Mouse (Mus musculus) neural tube, embryonic 11.5 days (tissue): ENCODE measurements around the gene Gata2. TPM values are rescaled to one million over a fixed set of nuclear protein-coding genes. Genes with fewer than 3 reads are reported as not detected.

Source experiments
- ATAC-seq: fragments of 200-750 bp; cut with Nextera tagmentation; 2 replicates; pipeline ENCODE4 v1.8.0; 2017; ENCODE audit warnings: moderate number of reproducible peaks, mild to moderate bottlenecking, moderate TSS enrichment, moderate library complexity; ENCODE audit not compliant: insufficient read depth, low FRiP score, low TSS enrichment
- DNase-seq: peaks from one replicate; pipeline ENCODE4 v3.0.0-alpha.2; 2015; ENCODE audit warnings: low spot score
- H3K27ac ChIP-seq: fragments of 300-500 bp; sonication (generic); 2 replicates; pipeline ENCODE4 v1.5.1; 2014; ENCODE audit warnings: low read depth, mild to moderate bottlenecking, low read length
- H3K27me3 ChIP-seq: fragments of 300-500 bp; sonication (generic); 2 replicates; pipeline ENCODE4 v1.6.1; 2014; ENCODE audit warnings: mild to moderate bottlenecking, low read length, mixed read lengths; ENCODE audit not compliant: control insufficient read depth, insufficient read depth
- H3K36me3 ChIP-seq: fragments of 300-500 bp; sonication (generic); 2 replicates; pipeline ENCODE4 v1.6.1; 2014; ENCODE audit warnings: mild to moderate bottlenecking, low read length, moderate library complexity, mixed read lengths; ENCODE audit not compliant: control insufficient read depth, insufficient read depth
- H3K4me1 ChIP-seq: fragments of 300-500 bp; sonication (generic); 2 replicates; pipeline ENCODE4 v1.6.1; 2014; ENCODE audit warnings: low read length, mixed read lengths; ENCODE audit not compliant: control insufficient read depth, insufficient read depth
- H3K4me2 ChIP-seq: fragments of 300-500 bp; sonication (generic); 2 replicates; pipeline ENCODE4 v1.6.1; 2014; ENCODE audit warnings: low read depth, mild to moderate bottlenecking, moderate library complexity
- H3K4me3 ChIP-seq: fragments of 300-500 bp; sonication (generic); 2 replicates; pipeline ENCODE4 v1.5.1; 2014; ENCODE audit warnings: low read depth, low read length
- H3K9ac ChIP-seq: fragments of 300-500 bp; sonication (generic); 2 replicates; pipeline ENCODE4 v1.6.1; 2014; ENCODE audit warnings: mild to moderate bottlenecking, low read length
- H3K9me3 ChIP-seq: fragments of 300-500 bp; sonication (generic); 2 replicates; pipeline ENCODE4 v1.6.1; 2016; ENCODE audit warnings: low read length; ENCODE audit not compliant: control insufficient read depth
- WGBS: fragments of 180-500 bp; shearing (Covaris S2); extraction: QIAGEN DNeasy Blood & Tissue Kit; methylation state at CpG from one replicate; pipeline ENCODE4 v1.1.7; 2014; 5-methylcytosine and 5-hydroxymethylcytosine counted together
- polyA plus RNA-seq: library from polyadenylated mRNA; unstranded; fragments of >200 nt; fragmentation: Nextera tagmentation; extraction: Ambion mirVana; gene quantifications from 2 replicates; pipeline ENCODE4 v1.2.1, GENCODE M21; 2014

Gene Gata2
- polyA plus RNA-seq, 1 experiment from 2014 or later: 8.3 TPM

DNA sequence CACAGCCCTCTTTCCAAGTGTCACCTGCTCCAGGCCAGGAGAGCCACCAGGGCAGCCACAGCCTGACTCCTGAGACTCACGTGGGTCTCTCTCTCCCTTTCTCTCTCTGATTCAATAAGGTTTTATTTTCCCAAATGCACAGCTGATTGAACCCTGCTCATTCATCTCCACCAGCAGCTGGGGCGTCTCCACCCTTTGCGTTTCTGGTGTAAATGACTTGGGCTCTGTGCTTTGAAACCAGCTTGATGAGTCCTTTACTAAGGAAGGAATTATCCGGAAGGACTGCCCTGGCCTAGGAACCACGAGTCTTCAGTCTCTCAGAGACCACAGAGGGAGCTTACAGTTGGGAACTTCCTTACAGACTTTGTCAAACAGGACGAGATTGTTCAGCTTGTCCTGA lies 38.5 kb downstream of the Gata2 start:
- H3K27me3 ChIP-seq: peaks cover 18% of the 10 kb centered on the region
- H3K4me3 ChIP-seq: no peak overlapping the region
- no peaks in the 10 kb centered on the region for H3K36me3 ChIP-seq
- no peak overlapping the region for H3K27ac ChIP-seq
- DNase-seq: no peak
- H3K9ac ChIP-seq: no peak overlapping the region
- H3K4me1 ChIP-seq: peaks cover 8% of the 10 kb centered on the region
- no peaks in the 10 kb centered on the region for H3K9me3 ChIP-seq
- 58% methylated on average over 6 of the region's 6 CpGs for WGBS
- ATAC-seq: no peak
- H3K4me2 ChIP-seq: no peak overlapping the region

DNA sequence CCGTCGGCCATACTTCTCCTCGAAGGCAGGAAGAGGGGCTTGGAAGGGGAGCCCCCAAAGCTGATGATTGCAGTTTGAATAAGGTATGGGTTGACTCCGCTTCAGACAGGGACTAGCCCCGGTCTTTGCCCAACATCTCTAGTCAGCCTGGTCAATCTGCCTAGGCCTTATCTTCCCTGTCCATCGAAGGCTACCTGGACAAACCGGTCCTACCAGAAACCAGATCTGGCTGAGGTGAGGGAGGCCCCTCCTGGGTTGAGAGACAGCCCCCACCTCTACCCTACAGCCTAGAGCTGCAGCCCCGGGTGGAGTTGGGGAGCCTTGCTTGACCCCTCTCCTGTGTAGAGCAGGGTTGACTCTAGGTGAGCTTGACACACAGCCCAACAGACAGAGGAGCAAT lies 40.3 kb downstream of the Gata2 start:
- H3K9me3 ChIP-seq: no peaks in the 10 kb centered on the region
- WGBS: 77% methylated on average over 8 of the region's 8 CpGs
- peaks cover 19% of the 10 kb centered on the region for H3K27me3 ChIP-seq
- no peak overlapping the region for H3K27ac ChIP-seq
- ATAC-seq (no peak), DNase-seq (no peak)
- H3K4me2 ChIP-seq: no peak overlapping the region
- H3K4me3 ChIP-seq: no peak overlapping the region
- H3K4me1 ChIP-seq: peaks cover 8% of the 10 kb centered on the region
- no peak overlapping the region for H3K9ac ChIP-seq
- H3K36me3 ChIP-seq: no peaks in the 10 kb centered on the region

DNA sequence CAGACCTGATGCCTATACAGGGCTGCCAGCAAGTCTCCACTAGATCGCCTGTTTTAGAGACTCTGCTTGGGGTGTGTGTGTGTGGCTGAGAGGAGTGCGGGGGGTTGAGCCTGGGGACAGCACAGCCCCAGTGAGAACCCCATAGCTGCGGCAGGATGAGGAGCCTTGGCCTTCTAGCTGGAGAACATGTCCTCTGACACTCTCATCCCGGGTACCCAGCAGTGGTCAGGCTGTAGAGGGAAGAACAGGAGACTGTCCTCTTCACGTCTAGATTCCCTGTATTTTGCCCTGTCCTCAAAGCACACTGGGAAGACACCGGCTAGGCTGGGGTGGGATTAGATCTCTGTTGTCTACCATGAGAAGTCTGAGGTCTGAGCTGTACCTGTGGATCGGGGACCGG lies 41.8 kb downstream of the Gata2 start:
- Histone ChIP-seq H3K9ac (no peak overlapping the region), H3K36me3 (no peaks in the 10 kb centered on the region), H3K27ac (no peak overlapping the region), H3K9me3 (no peaks in the 10 kb centered on the region), H3K4me3 (no peak overlapping the region), H3K4me1 (peaks cover 8% of the 10 kb centered on the region), H3K27me3 (peaks cover 21% of the 10 kb centered on the region), H3K4me2 (no peak overlapping the region; the same call in 1 of the 2 replicates)
- ATAC-seq (no peak), DNase-seq (no peak)
- 18% methylated on average over 8 of the region's 8 CpGs for WGBS

DNA sequence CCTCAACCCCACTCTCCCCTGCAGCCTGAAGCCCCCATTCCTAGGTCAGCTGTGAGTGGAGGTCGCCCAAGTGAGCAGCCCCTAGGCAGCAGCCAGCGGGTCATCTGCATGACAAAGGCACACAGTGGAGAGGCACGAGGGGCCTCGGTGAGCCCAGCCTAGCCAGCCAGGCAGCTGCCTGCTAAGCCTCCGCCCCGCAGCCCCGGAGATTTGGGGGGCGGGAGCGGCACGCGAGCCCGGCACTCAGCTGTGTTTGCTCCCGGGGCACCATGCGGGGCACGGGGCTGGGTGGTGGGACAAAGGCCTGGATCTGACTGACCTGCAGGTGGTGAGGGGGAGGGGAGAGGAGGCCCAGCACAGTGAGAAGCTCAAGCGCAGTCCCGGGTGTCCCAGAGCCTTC lies 42.3 kb downstream of the Gata2 start:
- H3K36me3 ChIP-seq: no peaks in the 10 kb centered on the region
- ATAC-seq (peak; percentile 81), DNase-seq (peak; percentile 67)
- peak overlapping the region; percentile 44 for H3K4me2 ChIP-seq
- no peaks in the 10 kb centered on the region for H3K9me3 ChIP-seq
- peaks cover 8% of the 10 kb centered on the region for H3K4me1 ChIP-seq
- no peak overlapping the region for H3K27ac ChIP-seq
- peak overlapping the region; percentile 56 for H3K9ac ChIP-seq
- WGBS: 0% methylated on average over 17 of the region's 17 CpGs
- peaks cover 21% of the 10 kb centered on the region for H3K27me3 ChIP-seq
- H3K4me3 ChIP-seq: 0 out of 2 replicates have a peak overlapping the region, but pooled peaks have one; percentile 12

DNA sequence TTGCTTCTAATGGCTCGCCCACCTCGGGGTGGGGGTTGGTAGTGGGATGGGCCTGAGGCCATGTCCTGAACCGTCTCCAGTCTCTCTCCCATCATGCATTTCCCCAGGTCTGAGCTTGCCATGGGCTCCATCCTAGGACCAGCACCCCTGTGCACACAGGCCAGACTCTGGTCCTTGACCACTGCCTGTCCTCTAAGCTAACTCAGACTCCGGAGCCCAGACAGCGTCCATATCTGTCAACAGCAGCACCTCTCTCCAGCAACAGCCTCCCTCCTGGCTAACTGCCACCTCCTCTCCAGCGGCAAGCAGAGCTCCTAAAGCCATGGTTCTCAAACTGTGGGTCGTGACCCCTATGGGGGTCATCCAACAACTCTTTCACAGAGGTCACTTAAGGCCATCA lies 42.8 kb downstream of the Gata2 start:
- H3K4me2 ChIP-seq: peak overlapping the region; percentile 44
- no peak overlapping the region for H3K4me3 ChIP-seq
- H3K9ac ChIP-seq: peak overlapping the region; percentile 56; the same call in 1 of the 2 replicates
- peaks cover 8% of the 10 kb centered on the region for H3K4me1 ChIP-seq
- ATAC-seq (peak; percentile 2; the same call in 1 of the 2 replicates), DNase-seq (no peak)
- no peaks in the 10 kb centered on the region for H3K36me3 ChIP-seq
- 11% methylated on average over 7 of the region's 7 CpGs for WGBS
- no peak overlapping the region for H3K27ac ChIP-seq
- H3K9me3 ChIP-seq: no peaks in the 10 kb centered on the region
- H3K27me3 ChIP-seq: peaks cover 18% of the 10 kb centered on the region

DNA sequence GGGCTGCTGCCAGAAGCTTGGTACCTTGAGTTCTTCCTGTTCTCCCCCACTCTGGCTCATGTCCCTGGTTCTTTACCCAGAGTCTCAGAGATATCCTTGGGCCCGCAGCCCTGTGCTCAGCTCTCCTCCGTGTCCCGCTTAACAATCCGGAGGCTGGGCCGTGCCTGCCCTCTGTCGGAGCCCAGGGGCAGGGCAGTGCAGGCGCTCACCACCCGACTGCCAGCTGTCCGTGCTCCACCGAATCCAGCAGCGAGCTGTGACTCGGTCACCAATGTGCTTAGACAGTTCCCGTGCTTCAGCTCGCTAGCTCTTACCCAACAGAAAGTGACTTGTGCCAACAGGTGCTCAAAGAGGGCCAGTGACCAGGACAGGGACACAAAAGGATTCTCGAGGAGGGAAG lies 48.9 kb downstream of the Gata2 start:
- Histone ChIP-seq H3K4me3 (no peak overlapping the region), H3K27ac (no peak overlapping the region), H3K9ac (no peak overlapping the region), H3K9me3 (no peaks in the 10 kb centered on the region), H3K4me2 (no peak overlapping the region), H3K4me1 (peaks cover 2% of the 10 kb centered on the region; the same call in 1 of the 2 replicates), H3K27me3 (peaks cover 2% of the 10 kb centered on the region; the same call in 1 of the 2 replicates), H3K36me3 (no peaks in the 10 kb centered on the region)
- ATAC-seq: peak; percentile 81
- WGBS: 1% methylated on average over 15 of the region's 15 CpGs
- peak; percentile 83 for DNase-seq

DNA sequence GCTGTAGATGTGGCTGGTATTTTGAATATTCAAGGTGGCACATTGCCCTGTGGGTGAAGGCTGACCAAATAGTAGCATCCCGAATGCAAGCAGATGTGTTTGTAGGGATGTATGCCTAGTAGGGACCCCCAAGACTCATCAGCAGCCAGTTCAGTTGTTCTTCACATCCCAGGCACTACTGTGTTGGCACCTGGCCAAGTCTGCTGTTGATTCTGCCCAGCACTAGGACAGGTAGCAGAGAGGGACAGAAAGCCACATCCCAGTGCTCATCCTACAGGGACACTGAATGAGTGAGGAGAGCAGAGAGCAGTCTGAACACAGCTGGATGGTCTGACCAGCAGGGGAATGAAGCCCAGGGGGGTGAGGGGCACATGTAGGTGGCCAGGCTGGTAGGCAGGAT lies 55.5 kb downstream of the Gata2 start:
- DNase-seq (no peak), ATAC-seq (no peak)
- no peak overlapping the region for H3K4me3 ChIP-seq
- no peak overlapping the region for H3K27ac ChIP-seq
- H3K9me3 ChIP-seq: no peaks in the 10 kb centered on the region
- H3K9ac ChIP-seq: no peak overlapping the region
- no peaks in the 10 kb centered on the region for H3K36me3 ChIP-seq
- 81% methylated on average over 1 of the region's 1 CpGs for WGBS
- no peaks in the 10 kb centered on the region for H3K27me3 ChIP-seq
- H3K4me2 ChIP-seq: no peak overlapping the region
- H3K4me1 ChIP-seq: no peaks in the 10 kb centered on the region

DNA sequence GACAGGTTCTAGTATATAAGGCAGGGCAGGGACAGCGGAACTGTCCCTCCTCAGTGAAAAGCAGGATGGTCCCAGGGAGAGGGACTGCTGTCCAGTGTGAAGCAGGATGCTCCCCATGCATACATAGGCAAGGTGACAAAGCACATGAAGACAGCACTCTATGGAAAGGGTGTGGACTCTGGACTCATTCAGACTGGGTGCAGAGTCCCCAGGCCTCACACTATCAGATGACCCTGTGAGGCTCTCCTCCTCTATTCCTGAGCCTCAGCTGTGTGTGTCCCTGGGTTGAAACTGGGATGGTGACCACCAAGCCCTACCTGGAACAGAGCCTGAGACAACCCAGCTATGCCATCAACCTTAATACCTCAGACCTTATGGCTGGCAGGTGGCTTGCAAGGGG lies 57.7 kb downstream of the Gata2 start:
- ATAC-seq (no peak), DNase-seq (no peak)
- Histone ChIP-seq H3K9ac (no peak overlapping the region), H3K27me3 (no peaks in the 10 kb centered on the region), H3K4me2 (no peak overlapping the region), H3K4me1 (no peaks in the 10 kb centered on the region), H3K36me3 (no peaks in the 10 kb centered on the region), H3K27ac (no peak overlapping the region), H3K4me3 (no peak overlapping the region), H3K9me3 (no peaks in the 10 kb centered on the region)
- 100% methylated on average over 1 of the region's 1 CpGs for WGBS

DNA sequence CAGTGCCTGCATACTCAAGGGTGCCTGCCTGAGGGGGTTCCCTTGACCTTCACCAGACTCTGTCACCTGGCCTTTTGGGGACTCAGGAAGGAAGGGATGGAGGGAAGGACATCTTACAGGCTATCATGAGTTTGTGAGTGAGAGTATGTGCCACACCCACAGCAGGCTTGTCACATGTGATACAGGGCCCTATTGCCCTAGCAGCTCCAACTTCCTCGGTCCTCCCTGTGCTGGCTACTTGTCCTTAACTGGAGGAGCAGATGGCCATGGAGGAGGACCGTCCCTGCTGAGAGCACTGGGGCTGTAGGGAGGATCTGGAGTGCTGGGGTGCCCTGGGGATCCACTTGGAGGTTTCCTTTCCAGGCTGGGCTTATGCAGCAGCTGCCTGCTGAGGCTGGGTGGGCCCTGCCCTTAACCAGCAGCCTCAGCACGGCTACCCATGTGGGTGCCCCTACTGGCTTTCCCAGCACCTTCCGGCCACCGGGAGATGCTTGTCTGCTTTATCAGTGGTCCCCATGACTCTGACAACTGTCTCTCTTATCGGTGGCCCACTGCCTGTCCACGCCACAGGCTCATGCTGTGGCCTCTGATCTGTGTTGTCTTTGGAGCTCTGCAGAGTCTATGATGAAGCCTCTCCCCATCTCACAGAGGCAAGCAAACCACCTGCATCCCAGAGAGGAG lies 58.2 kb downstream of the Gata2 start:
- ATAC-seq (no peak), DNase-seq (no peak)
- Histone ChIP-seq H3K9ac (no peak overlapping the region), H3K27ac (no peak overlapping the region), H3K4me2 (no peak overlapping the region), H3K4me3 (no peak overlapping the region), H3K27me3 (no peaks in the 10 kb centered on the region), H3K36me3 (no peaks in the 10 kb centered on the region), H3K4me1 (no peaks in the 10 kb centered on the region), H3K9me3 (no peaks in the 10 kb centered on the region)
- 82% methylated on average over 7 of the region's 7 CpGs for WGBS
